Mouse (Mus musculus) bone marrow, adult 2 months (tissue): Measurements from ENCODE around the gene Clip2.

Source experiments
- CTCF ChIP-seq: fragments of 200-500 bp; IDR thresholded peaks from 2 replicates; pipeline ENCODE4 v1.5.1; 2011; ENCODE audit warnings: low read length, control low read depth; ENCODE audit not compliant: control insufficient read depth, insufficient read depth
- POLR2A ChIP-seq: fragments of 200-500 bp; IDR thresholded peaks from 2 replicates; pipeline ENCODE4 v1.6.1; 2011; ENCODE audit warnings: low read depth, mild to moderate bottlenecking, control low read depth, low read length, borderline replicate concordance; ENCODE audit not compliant: control insufficient read depth

DNA sequence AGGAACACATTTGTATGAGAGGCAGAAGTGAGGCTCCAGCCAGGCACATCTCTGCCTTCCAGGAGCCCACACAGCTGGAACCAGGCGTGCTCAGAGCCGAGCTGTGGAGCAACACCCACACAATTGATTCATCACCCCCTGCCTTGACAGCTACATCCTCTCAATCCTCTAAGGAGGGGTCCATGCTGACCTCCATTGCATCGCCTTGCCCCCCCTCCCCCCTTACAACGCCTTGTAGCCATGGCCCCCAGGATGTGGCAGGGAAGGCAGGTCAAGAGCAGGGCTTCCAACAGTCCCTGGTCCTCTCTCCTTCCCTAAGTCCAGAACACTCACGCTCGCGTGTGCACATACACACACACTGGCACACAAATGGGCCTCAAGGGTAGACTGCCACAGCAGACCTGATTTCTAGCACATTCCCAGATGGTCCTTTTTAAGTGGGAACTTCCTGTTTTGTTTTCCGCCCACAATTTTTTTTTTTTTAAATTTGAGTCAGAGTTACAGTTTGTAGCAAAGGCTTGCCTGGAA is 16.8 kb upstream of the Clip2 start:
- TF ChIP-seq POLR2A = no peak
- TF ChIP-seq CTCF = no peak
